Mouse (Mus musculus): ENCODE results near the gene Snf8.

Gene Snf8

DNA sequence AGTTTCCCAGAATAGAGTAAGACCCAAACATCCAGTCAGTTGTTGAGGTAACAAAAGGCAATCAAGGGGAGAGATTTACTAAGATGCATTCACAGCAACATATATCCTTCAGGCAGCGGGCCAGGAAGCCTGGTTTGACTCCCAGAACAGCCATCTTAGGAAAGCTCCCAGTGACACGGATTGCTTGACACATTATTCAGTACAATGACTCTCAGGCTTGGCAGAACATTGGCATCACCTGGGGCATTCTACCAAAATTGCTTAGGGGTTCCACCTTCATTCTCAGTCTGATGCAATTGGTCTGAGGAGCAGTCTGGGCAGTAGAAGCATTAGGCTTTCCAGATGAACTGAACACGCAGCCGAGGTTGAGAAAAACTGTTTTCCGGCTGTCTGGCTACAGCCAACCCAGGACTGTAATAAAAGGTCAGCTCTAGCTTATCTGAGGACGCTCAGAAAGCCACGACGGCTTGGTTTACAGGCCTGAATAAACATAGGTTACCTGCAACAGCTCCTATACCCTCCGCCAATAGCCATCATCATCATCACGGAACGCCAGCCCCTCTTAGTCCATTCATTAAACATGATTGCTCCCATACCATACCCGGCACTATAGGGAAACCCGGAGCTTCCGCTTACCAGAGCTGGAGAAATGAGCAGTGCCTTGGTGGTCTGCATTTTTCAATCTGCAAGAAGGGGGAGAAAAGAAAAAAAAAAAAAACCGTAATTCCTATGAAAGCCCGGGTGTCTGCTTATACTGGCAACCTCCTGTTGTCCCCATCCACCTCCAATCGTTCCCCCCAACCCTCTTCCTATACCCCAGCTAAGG lies 39.9 kb downstream of the Snf8 start:
- DNase-seq (ENCODE audit: low spot score): no peak

DNA sequence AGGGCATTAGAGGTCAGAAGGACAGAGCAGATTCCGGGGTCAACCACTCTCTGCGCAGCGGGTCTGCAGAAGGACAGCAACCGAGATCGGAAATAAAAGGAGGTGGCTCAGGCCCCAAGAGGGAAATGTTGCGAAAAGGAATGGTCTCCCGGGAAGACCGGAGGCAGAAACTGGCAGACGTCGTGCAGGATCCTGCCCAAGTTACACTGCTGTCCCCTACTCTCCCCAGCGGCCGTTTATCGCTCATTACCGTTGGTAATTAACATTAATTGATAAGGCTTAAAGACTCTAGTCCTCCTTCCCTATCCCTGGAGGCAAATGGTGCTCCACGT lies 40.5 kb downstream of the Snf8 start:
- no peak for DNase-seq (ENCODE audit: low spot score)

DNA sequence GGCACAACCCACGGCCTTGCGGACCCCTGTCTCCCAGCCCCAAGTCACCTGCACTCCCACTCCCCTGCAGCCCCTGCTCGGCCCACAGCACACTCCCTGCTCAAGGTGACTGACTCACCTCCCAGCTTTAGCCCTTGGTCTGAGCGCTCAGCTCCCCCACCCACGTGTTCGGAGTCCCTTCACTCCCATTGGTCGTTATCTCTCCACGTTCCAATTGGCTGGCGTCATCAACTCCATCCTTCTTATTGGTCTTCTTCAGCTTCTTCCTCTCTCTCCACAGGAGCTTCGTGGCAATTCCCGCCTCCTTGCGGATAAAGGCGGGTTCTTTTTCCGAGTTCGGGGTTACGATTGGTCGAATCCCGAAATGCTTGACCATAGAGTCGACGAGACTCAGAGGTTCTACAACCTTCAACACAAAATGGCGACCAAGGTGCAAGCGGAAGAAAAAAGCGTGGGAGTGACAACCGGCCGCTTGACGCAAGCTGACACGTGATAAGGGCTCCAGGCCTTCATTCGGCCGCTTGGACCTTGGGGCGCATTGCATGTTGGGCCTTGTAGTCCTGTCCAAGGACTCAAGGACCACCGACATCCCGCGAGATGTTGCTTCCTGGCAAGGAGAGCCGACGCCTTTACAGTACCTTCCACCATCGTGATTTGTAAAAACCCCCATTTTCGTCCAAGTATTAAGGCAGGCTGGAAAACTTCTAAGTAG lies 41.0 kb downstream of the Snf8 start, which contains the start of gene Atp5g1:
Gene Atp5g1, minus strand, starts transcription at position 162 of the 712 bp plus-strand sequence.
- peak; percentile 87 for DNase-seq (ENCODE audit: low spot score)

DNA sequence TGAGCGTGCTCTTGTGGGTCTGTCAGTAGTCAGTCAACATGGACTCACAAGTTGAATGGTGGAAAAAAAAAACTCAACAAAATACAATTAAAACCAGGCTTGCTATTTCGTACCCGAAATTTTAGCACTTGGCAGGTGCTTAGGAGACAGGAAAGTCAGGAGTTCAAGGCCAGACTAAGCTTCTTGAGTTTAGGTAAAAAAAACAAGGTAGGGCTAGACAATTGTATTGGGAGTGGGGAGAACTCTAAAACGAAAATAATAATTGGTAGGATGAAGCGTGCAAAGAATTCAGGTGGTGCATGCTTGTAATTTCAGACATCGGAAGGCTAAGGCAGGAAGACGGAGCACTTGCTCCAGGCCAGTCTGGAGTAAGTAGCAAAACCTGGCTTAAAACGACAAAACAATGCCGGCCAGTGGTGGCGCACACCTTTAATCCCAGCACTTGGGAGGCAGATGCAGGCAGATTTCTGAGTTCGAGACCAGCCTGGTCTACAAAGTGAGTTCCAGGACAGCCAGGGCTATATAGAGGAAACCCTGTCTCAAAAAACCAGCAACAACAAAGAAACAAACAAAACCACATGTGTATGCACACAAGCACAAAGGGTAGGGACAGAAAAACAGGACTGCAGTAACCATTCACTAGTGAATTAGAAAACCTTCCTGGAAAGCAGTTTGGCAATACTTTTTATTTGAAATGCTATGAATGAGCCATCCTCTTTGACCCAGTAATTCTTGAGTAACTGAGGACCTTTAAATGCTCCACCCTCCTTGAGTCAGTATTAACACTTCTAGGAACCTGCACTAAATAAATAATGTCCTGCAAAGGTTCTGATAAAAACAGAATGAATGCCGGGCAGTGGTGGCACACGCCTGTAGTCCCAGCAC lies 41.8 kb downstream of the Snf8 start:
- no peak for DNase-seq (ENCODE audit: low spot score)

DNA sequence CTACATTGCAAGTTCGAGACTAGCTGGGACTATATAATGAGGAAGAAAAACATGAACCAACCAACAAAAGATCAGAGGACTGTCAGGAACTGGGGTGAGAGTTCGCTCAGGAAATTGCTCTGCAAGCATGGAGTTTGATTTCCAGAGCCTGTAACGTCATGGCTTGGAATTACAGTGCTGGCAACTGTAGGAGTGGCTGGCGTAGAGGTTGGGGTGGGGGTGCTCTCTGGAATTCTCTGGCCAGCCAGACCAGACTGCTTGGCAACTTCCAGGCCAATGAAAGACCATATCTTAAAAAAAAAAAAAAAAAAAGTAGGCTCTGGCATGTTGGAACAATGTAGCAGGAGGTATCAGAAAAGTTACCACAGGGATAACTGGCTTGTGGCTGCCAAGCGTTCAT lies 46.1 kb downstream of the Snf8 start:
- DNase-seq (ENCODE audit: low spot score): no peak

DNA sequence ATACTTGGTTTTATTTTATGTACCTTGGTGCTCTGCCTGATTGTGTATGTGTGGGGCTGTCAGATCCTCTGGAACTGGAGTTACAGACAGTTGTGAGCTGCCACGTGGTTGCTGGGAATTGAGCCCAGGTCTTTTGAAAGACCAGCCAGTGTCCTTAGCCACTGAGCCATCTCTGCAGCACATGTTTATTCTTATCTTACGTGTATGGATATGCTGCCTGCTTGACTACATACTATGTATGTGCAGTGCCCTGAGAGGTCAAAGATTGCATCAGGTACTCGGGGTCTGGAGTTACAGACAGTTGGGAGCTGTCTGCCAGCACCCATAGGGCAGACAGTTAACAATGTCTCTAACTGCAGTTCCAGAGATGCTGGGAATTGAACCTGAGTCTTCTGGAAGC lies 48.0 kb downstream of the Snf8 start:
- no peak for DNase-seq (ENCODE audit: low spot score)

DNA sequence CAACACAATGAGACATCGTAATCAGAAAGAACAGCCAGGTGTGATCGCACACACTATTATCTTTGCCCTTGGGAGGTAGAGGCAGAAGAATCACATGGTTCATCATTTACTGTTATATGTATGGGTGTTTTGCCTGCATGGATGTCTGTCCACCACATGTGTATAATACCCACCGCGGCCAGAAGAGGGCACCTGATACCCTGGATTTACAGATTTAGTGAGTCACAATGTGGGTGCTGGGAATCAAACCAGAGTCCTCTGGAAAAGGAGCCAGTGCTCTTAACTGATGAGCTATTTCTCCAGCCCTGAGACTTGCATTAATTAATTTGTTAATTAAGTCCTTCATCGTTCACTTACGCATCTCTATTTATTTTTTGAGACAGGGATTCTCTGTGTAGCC lies 53.3 kb downstream of the Snf8 start:
- DNase-seq (ENCODE audit: low spot score): no peak

DNA sequence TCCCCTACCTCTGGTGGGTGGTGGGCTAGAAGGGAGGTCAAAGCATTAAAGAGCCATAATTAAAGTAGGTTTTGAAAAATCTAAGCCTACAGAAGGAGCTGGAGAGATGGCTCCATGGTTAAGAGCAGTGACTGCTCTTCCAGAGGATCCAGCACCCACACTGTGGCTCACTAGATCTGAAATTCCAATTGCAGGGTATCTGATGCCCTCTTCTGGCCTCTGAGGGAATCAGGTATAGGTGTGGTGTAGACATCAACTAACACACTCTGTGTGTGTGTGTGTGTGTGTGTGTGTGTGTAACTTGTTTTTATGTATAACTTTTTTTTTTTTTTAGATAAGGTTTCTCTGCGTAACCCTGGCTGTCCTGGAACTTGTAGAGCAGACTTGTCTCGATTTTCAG lies 56.4 kb downstream of the Snf8 start:
- DNase-seq (ENCODE audit: low spot score): no peak

DNA sequence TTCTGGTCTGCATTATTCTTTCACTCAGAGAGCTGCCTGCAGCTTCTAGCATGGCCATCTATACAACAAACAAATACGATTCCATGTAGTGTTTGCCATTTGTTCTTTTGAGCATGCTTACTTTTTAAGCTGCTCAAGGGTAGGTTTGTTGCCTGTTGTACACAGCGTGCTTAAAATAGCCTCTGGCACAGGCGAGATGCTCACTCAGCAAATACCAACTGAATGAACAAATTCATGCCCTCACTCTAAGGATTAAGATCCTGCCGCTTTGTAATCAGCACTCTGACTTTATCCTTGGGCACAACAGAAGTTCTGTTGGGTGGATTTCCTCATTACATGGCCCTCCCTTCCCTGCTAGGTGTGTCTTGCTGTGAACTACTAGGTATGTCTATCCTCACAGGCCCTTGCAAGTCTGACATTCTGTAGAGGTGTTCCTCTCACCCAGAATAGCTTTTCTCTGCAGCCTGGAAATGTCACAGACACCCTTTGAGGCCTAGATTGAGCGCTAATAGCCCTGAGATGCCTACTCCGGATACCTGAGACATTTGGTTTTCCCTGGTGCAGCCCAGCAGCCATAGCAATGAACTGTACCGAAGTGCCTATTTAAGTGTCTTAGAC lies 58.1 kb downstream of the Snf8 start:
- no peak for DNase-seq (ENCODE audit: low spot score)

DNA sequence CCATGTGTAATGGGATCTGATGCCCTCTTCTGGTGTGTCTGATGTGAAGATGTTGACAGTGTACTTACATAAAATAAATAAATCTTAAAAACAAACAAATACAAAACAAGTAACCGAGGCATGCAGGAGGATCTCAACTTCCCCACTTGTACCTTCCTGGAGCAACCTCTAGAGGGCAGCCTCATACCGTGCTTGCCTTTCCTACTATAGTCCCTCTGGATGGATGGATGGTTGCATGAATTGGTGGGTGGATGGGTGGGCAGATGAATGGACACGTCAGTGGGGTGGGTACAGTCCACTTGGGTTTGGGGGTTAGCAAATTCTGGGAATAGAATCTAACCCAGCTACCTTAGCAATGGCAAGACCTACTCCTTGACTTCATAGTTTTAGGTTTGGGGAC lies 58.7 kb downstream of the Snf8 start:
- no peak for DNase-seq (ENCODE audit: low spot score)

Data from urinary bladder, postnatal 10 days (tissue).